Mouse (Mus musculus) megakaryocyte progenitor cell, adult 5-6 weeks (primary cell): ENCODE measurements around the gene Hnrnpf. TPM values are rescaled to one million over a fixed set of nuclear protein-coding genes. Genes with fewer than 3 reads are reported as not detected.

ENCODE experiments used
- ATAC-seq: replicated peaks from 2 replicates; pipeline ENCODE4 v1.8.0; 2016; ENCODE audit warnings: mild to moderate bottlenecking, moderate TSS enrichment, inconsistent platforms; ENCODE audit not compliant: poor library complexity
- total RNA-seq, 2 experiments: library from RNA; stranded (forward) in 1 of 2; stranded (reverse) in 1 of 2; fragments of 157-497, 149-512 nt in 1 of 2; fragments of 200-1000 nt in 1 of 2; gene quantifications; 2 replicates each; pipeline versions ENCODE4 v1.2.3 to v1.2.4; 2015 to 2017

Gene Hnrnpf
- total RNA-seq, 2 experiments from 2014 or later = 683 to 1,301 TPM

DNA sequence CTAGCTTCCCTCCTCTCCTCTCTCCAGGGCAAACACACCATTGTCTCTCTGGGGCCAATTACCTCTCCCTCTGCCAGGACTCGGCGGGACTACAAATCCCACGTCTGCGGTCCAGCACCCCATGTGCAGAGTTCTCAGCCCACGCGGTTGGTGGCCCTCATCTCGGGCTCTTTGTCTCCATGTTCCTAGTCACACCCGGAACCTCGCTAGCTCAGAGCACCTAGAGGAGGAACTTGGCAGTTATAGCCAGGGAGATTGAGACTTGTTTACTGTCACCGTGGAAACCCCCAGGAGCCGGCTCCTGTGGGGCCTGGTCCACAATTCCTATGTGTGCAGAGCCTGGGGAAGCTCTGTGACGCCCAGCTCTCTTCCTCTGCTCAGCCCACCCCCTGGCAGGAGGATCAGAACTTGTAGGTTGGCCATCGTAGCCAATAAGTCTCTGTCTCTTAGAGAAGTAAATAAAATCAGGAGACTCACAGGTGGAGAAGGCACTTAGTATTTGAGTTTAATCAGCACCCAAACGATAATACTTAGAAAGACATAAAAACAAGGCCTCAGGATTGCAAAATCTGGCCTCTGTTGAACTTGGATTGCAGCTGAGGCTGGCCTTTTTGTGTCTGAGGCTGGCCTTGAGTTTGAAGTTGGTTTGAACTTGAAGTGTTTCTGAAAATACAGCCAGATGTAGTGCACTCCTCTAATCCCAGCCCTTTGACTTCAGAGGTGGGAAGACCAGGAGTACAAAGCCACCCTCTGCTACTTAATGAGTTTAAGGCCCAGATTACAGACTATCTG, 8.6 kb upstream of the Hnrnpf start:
- peak; percentile 69 for ATAC-seq

DNA sequence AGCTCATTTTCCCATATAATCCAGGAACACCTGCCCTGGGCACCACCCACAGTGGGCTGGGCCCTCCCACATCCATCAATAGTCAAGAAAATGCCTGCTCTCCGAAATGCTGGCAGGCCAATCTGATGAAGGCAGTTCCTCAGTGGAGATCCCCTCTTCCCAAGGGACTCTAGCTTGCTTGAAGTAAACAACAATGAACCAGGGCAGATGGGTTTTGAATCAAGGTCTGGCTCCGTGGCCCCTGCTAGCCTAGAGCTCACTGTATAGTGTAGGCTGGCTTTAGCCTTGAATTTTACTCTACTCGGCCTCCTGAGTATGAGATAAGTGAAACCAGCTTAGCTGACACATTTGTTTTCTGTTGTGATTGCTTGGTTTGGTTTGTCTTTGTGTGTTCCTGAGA, 7.7 kb upstream of the Hnrnpf start:
- no peak for ATAC-seq

DNA sequence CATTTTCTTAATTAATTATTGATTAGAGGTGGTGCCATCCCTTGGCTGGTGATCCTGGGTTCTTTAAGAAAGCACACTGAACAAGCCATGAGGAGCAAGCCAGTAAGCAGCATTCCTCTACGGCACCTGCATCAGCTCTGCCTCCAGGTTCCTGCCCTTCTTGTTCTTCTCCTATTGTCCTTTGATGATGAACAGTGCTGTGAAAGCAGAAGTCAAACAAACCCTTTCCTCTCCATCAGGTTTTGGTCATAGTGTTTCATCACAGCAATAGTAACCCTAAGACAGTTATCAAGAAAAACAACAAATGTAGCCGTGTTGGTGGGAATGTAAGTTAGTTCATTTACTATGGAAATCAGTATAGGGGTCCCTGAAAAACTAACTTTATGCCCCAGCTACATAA, 6.7 kb upstream of the Hnrnpf start:
- peak; percentile 16; the same call in 1 of the 2 replicates for ATAC-seq

DNA sequence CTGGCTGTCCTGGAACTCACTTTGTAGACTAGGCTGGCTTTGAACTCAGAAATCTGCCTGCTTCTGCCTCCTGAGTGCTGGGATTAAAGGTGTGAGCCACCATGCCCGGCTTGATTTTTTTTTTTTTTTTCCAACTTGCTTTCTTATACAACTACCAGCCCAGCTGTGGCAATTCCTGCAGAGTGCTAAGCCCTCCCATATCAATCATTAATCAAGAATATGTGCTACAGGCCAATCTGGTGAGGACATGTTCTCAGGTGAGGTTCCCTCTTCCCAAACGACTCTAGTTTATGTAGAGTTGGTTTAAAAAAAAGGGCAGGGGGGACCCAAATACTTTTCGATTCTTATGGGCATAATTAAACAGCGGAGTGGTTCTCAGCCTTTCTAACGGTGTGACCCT, 2.3 kb upstream of the Hnrnpf start:
- no peak for ATAC-seq

DNA sequence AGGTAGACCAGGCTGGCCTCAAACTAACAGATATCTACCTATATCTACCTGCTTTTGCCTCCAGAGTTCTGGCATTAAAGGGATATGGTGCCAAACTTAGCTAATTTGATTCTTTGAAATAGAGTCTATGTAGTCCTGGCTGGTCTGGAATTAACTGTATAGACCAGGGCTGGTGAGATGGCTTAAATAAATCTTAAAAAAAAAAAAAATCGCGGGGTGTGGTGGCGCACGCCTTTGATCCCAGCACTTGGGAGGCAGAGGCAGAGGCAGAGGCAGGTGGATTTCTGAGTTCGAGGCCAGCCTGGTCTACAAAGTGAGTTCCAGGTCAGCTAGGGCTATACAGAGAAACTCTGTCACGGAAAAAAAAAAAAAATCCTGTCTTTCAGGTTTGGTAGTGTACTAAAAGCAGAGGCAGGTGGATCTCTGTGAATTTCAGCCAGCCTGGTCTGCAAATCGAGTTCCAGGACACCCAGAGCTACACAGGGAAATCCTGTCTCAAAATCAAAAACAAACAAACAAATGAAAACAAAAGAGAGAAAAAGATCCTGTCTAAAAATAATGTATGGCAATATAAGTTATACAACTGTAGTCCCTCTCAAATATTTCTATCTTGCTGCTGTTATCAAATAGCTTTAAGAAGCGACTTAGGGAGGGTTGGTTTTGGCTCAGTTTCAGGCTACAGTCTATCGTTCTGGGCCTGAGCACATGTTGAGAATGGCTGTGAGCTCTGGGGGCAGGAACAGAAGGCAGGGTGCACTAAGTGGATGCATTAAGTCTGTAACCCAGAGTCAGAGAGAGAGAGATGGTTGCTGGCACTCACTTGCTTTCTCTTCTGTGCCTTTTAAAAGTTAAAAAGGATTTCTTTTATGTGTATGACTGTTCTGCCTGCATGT, 1.6 kb downstream of the Hnrnpf start:
- peak; percentile 14; the same call in 1 of the 2 replicates for ATAC-seq

DNA sequence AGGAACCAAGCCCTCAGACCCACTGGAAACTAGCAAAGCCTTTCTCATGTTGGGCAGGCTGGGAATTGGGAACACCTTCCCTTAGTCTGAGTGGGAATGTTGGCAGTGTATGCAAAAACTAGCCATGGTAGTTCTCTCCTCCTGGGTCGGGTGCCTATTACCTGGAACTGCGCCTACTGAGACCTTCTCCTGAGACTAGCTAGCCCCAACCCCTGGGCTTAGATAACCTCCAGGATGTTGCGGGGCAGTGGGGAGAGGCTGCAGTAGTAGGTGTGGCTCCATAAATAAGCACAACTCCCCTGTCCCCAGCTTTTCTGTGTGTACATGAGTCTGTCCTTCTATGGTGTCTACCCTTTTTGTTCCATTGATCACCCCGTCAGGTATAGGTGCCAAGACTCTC, 2.4 kb downstream of the Hnrnpf start:
- no peak for ATAC-seq

DNA sequence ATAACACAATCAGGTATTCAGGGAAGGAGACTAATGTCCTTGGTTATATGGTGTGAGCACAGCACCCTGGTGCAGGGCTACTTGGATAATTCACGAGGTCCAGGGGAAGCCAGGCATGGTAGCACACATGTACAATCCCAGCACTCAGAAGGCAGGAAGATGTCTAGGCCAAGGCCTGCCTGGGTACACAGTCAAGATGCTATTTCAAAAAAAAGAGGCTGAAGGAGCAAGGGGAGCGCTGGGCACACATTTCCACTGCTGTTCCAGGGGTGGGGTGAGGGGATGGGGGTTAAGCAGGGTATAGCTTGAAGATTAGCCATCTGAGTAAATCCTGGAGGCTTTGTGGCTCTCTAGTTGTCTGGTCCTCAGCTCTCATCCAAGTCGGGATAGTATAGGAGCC, 3.7 kb downstream of the Hnrnpf start:
- ATAC-seq = no peak

DNA sequence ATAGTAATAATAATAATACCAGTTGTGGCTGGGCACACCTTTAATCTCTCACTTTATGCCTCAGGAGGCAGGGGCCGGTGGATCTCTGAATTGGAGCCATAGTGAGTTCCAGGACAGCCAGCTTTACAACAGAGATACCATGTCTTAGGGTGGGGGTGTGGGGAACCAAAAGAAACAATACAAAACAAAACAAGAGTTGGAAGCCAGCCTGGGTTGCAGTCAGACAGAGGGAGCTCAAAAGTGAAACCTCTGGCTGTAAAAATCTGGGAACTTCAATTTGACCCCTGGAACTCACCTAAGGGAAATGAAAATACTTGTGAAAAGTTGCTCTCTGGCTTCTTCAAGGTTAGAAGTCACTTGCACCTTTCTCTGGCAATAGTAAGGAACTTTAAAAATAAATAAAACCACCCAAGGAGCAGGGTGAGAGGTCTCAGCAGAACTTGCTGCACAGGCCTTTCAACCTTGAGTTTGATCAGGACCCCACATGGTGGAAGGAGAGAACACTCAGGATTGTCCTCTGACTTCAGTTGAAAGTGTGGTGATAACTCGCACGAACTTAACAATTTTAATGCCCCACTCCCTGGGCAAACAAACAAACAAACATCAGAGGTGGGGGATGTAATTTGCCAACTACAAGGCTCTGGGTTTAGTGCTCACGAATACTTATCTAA, 5.3 kb downstream of the Hnrnpf start:
- ATAC-seq = no peak

DNA sequence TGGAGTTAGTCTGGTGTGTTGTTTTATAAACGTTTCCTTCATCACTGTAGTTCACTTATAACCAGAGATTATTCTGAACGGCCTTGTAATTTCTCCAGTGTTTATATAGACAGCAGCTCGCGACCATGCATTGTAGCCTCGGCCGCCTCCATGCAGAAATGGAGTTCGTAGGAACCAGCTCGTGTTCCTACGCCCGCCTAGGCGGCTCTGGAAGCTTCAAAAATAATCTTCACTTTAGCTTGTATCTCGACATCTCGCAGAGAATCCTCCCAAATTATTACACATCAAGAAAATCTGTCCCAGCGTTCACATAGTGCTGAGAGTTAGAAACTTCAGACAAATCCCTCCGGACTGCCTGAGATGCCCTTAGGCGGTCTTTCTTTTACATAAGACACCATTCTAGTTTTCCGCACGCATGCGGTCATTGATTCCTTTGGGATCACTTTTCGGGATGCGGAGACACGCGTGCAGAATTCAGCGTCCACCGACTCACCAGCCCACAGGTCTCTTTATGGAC, 5.9 kb downstream of the Hnrnpf start:
- no peak for ATAC-seq

DNA sequence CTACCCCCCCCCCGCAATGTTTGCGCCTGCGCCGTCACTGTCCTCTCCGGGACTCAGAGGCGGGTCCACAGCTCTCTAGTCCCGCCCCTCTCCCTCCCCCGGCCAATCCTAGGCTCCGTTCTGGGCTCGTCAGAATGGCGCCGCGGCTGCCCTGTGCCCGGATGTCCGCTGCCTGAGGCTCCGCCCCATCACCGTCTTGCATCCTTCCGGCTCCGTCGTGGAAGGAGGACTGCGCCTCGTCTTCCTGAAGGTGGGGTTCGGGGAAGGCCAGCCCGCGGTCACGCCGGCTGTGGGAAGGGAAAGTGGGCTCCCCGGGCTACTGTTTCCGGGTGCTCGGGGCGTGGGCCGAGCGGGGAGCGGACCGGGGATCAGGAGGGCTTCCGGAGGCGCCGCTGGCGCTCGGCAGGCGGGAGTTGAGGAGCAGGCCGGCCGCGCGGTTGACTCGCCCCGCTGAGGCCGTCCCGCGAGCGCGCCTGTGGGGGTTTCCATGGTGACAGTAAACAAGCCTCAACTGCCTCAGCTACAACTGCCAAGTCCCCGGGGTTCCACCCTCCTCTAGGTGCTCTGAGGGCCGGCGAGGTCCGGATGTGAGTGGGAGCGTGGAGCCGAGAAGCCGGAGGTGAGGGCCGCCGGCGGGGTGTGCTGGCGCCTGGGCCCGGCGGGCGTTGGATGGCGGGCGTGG, 6.6 kb downstream of the Hnrnpf start:
- peak; percentile 66 for ATAC-seq

DNA sequence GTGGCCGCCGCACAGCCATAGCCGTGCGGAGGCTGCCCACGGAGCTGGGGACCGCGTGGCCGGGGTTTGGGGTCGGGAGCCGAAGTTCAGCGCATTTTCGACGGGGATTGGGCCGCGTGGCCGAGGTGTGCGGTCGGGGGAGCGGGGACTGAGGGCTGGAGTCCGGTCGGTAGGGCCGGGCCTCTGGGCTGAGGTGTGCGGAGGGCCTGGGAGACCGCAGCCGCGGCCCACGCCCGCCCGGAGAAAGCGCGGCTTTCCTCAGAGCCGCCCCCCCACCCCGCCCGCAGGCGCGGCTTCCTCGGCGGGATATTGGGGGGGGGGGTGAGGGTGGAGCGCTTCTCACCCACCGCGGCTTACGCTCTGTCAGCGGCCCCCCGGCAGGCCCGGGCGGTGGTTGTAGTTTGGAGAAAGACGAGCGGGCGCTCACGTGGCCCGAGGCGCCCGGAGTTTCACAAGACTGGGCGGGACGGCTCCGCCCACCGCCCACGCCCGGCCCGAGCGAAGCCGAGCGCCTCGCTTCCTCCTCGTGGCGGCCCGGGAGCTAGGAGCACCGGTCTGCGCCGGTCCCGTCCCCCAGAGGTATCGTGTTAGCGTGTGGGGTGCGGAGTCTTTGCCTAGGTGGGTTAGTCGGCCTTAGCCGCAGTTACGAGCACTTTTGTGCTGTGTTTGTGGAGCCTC, 7.3 kb downstream of the Hnrnpf start:
- peak; percentile 59 for ATAC-seq

DNA sequence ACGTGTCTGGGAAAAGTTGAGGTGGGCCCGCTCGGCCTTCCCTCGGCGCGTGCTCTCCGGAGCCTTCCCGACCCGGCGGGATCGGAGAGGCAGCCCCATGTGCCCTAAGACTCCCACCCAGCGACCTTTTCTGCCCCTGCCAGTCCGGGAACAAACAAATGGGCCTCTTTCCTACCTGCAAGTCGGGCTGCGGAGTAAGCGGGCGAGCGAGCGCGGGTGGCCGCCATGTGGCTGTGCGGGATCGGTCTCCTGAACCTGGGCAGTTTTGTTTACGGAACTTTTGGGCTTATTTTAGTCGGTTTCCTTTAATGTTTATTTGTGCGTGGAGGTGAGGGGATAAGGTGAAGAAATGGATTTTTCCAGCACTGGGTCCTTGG, 7.8 kb downstream of the Hnrnpf start:
- ATAC-seq = no peak

DNA sequence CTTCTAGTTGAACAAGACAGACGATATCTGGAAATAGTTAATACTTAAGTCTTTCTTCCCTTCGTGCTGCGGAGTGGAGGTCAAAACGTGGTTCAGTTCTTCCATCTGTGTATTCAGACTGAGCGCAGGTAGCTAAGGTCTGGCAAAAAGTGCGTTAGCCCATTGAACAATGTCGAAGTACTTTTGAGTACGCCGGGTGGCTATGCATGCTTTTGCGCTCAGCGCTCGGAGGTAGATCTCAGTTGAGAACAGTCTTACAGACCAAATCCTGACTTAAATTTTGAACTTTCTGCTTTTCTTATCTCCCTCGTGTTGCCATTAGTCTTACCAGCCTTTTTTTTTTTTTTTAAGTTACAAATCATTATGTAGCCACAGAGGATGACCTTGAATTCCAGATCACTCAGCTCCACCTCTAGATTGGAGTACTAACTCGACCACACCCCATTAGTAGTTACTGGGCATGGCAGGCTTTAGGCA, 8.3 kb downstream of the Hnrnpf start:
- ATAC-seq = peak; percentile 11; the same call in 1 of the 2 replicates

DNA sequence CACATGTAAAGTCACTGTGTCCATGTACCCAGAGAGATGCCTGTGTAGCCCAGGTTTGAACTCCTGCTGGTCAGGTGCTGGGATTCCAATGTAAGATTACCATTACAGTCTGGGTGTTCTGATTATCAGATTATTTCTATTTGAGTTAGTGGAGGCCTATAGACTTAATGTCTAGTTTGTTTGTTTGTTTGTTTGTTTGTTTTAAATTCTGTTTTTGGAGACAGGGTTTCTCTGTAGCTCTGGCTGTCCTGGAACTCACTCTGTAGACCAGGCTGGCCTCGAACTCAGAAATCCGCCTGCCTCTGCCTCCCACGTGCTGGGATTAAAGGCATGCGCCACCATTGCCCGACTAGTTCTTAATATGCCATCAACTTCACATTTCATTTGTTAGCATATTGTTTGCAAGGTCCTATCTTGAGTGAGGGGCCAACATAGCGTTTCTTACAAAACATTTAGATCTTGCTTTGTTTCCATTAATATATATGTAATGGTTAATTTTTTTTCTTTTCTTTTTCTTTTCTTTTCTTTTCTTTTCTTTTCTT, 10.1 kb downstream of the Hnrnpf start:
- ATAC-seq = no peak

DNA sequence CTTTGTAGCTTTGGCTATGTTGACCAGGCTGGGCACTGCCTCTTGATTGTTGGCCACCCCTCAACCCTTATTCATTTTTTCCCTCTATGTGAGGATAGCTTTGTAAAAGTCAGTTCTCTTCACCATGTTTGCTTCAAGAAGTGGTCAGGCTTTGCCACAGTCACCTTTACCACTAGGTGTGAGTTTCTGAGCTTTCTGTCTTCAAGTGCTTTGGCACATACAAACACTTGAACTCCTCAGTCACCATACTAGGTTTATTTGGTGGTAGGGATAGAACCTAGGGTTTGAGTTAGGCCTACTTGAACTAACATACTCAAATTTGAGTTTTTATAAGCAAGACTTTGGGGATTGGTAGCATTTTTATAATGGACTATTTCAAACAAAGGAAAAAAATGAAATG, 14.4 kb downstream of the Hnrnpf start:
- ATAC-seq = no peak

DNA sequence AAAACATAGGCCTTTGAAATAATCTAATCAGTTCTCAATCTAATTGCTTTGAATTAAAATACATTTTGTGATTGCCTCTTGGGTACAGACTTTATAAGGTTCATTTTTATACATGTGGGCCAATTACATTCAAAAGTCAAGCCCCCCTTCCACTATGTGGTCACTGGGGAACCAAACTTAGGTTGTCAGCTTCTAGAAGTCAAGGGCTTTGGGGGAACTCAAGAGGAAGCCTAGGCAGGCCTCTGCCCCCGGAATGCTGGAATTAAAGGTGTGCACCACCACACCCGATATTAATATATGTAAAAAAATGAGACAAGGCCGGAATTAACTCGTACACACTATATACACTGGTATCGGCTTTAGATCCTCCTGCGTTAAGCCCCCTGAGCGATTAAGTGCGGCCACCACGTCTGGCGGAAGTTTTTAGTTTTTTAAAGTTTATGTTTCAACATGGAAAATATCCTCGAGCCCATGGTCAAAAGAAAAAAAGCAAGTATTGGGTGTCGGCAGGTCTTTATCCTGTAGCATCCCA, 16.1 kb downstream of the Hnrnpf start:
- ATAC-seq = no peak; the same call in 1 of the 2 replicates

DNA sequence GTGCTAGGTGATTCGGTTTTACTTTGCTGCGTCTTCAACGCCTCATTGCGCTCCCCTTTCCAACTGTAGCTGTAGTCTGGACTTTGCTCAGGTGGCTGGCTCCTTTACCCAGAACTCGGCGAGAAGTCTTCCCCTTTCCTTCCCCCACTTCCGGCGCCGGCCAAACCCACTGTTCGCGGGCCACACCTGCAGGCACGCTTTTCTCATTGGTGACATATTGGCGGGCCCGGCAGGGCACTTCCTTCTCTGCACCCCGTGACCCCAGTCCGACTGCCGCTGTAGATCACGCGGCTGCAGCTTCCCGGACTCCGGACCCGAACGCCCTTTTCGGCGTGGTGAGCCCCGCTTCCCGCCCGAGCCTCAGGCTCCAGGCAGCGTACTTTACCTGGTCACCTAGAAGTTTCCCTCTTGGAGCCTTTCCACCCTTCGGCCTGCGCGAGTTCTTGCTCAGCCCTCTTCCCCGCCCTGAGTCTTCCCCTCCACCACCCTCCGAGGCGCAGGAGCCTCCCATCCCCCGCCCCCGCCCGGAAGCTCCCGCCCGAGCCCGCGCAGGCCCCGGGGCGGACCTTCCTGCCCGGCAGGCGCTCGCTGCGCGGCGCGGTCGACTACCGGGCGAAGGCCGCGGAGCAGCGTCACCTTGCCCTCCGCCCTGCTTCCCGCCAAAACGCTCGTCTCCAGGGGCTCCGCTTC, 16.8 kb downstream of the Hnrnpf start:
- peak; percentile 80 for ATAC-seq

DNA sequence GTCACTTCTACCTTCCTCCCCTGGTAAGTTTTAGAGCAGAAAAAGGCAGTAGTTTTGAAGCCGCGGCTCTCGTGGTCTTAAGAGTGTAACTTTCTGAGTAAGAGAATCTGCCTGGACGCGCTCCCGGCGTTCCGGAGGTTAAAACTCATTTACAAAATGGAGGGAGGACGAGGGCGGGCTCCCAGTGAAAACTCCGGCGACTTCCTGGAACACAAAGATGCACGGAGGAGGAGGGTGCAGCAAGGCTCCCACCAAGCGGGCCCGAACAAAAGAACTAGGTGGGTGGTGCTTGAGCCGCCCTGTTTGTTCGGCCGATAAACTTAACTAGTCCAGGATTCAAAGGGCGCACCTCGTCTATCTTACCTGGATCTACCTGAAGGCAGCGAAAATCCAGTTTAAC, 17.5 kb downstream of the Hnrnpf start:
- peak; percentile 40 for ATAC-seq

DNA sequence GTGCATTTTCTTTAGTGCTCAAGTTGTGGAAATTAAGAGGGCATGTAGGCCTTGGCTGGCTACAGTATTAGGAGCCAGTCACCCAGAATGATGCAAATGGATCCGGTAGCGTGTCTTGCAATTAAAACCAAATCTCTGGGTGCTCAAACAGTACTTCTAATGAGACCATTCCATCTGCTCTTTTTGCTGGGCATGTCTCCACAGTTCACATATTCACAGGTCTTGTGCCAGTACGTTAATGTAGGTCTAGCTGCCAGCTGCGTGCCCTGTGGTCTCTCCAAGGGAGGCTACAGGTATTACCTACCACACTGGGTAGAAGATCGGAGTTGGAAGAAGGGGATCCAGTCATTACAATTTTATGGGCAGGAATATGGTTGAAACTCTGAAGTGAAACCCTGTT, 17.9 kb downstream of the Hnrnpf start:
- no peak for ATAC-seq
